Mouse (Mus musculus) midbrain, embryonic 16.5 days (tissue): ENCODE measurements at regions not wholly inside any gene's neighbourhood (a gene's known extent, or its start where the extent isn't known, plus 50 kb on each side); places are given as distances from the start of the nearest gene placed in this dataset.

Source experiments
- ATAC-seq: fragments of 200-750 bp; cut with Nextera tagmentation; 2 replicates; pipeline ENCODE4 v1.8.0; 2017; ENCODE audit warnings: moderate TSS enrichment
- H3K27ac ChIP-seq: fragments of 300-500 bp; sonication (generic); 2 replicates; pipeline ENCODE4 v1.5.1; 2014; ENCODE audit warnings: mild to moderate bottlenecking, low read length, mixed read lengths
- H3K27me3 ChIP-seq: fragments of 300-500 bp; sonication (generic); 2 replicates; pipeline ENCODE4 v1.6.1; 2014; ENCODE audit warnings: low read depth, low read length, mixed read lengths; ENCODE audit not compliant: control insufficient read depth, insufficient read depth
- H3K36me3 ChIP-seq: fragments of 300-500 bp; sonication (generic); 2 replicates; pipeline ENCODE4 v1.6.1; 2014; ENCODE audit warnings: mild to moderate bottlenecking, low read length, moderate library complexity, mixed read lengths; ENCODE audit not compliant: control insufficient read depth, insufficient read depth
- H3K4me1 ChIP-seq: fragments of 300-500 bp; sonication (generic); 2 replicates; pipeline ENCODE4 v1.6.1; 2014; ENCODE audit warnings: mild to moderate bottlenecking, low read length, mixed read lengths; ENCODE audit not compliant: control insufficient read depth, insufficient read depth
- H3K4me2 ChIP-seq: fragments of 300-500 bp; sonication (generic); 2 replicates; pipeline ENCODE4 v1.6.1; 2014; ENCODE audit warnings: mild to moderate bottlenecking, low read length, mixed read lengths
- H3K4me3 ChIP-seq: fragments of 300-500 bp; sonication (generic); 2 replicates; pipeline ENCODE4 v1.5.1; 2014; ENCODE audit warnings: low read depth, mild to moderate bottlenecking, low read length, moderate library complexity, mixed read lengths
- H3K9ac ChIP-seq: fragments of 300-500 bp; sonication (generic); 2 replicates; pipeline ENCODE4 v1.6.1; 2014; ENCODE audit warnings: low read depth, low read length, mixed read lengths
- H3K9me3 ChIP-seq: fragments of 300-500 bp; sonication (generic); replicated peaks from 2 replicates; pipeline ENCODE4 v1.6.1; 2014; ENCODE audit warnings: mild to moderate bottlenecking, low read length, mixed read lengths; ENCODE audit not compliant: control insufficient read depth, poor library complexity, severe bottlenecking
- WGBS: fragments of 180-500 bp; shearing (Covaris S2); extraction: QIAGEN DNeasy Blood & Tissue Kit; methylation state at CpG from one replicate; pipeline ENCODE4 v1.1.7; 2014; 5-methylcytosine and 5-hydroxymethylcytosine counted together

DNA sequence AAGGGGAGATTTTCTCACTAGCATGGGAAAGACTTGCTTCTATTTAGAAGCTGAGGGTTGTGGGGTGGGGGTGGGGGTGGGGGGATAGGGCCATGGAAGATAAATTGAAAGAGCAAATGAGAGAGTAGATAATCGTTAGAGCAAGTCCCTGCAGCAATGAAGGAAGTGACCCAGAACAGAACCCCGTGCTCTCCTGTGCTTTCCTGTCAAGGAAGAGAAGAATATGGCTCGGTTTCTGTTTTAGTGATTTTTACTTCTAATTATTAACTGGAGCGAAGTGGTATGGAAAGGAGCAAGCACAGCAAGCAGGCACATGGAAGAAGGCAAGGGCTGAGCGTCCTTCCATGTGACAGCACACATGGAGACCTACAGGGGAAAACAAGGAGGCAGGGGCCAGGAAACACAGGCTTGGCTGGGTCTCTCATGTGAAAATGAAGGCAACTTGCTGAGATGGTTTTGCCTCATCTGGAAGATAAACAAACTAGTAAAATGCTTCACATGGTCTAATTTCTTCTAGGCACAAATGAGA is 711.8 kb downstream of the Gm826 start:
- H3K36me3 ChIP-seq: no peaks in the 10 kb centered on the region
- H3K4me3 ChIP-seq: no peak overlapping the region
- no peaks in the 10 kb centered on the region for H3K4me1 ChIP-seq
- 58% methylated on average over 5 of the region's 5 CpGs for WGBS
- H3K27me3 ChIP-seq: no peaks in the 10 kb centered on the region
- H3K9me3 ChIP-seq: no peaks in the 10 kb centered on the region
- H3K27ac ChIP-seq: no peak overlapping the region
- H3K4me2 ChIP-seq: no peak overlapping the region
- no peak for ATAC-seq
- H3K9ac ChIP-seq: no peak overlapping the region

DNA sequence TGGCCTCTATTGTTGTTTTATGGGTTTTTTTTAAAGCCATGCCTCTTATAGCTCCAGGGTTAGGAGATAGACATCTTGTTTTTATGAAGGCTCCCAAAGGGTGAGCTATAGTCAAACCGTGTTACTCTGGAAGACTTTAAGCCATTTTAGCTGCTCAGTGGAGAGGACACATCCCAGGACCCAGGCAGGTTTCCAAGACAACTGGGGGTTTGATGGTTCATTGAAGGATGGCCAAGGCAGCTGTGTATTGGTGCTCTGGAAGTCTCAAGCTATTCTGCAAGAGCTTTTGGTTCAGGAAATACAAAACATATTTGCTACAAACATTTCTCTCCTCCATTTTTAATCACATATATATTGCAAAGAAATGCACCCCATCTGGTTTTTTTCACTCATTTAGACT is 708.7 kb downstream of the Gm826 start:
- ATAC-seq: no peak
- Histone ChIP-seq H3K4me1 (no peaks in the 10 kb centered on the region), H3K9ac (no peak overlapping the region), H3K27ac (no peak overlapping the region), H3K27me3 (no peaks in the 10 kb centered on the region), H3K9me3 (no peaks in the 10 kb centered on the region), H3K4me2 (no peak overlapping the region), H3K4me3 (no peak overlapping the region), H3K36me3 (no peaks in the 10 kb centered on the region)
- 59% methylated on average over 1 of the region's 1 CpGs for WGBS

DNA sequence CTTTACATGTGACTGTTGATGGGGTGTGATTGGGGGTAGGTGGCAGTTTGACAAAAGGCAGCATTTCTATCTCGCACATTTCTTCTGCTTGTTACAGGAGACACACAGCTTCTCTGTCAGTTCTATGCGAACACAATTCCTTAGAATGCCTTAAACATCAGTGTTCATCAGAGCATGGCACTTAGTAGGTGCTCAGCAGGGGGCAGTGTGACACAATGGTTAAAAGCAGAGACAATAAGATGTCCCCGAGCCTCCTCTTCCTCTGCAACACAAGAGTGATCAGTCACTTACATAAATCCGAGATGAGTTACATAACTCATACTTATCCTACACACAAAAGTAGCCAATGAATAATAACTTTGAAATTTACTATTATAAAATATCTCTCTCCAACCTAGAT is 688.1 kb downstream of the Gm826 start:
- no peaks in the 10 kb centered on the region for H3K36me3 ChIP-seq
- no peak for ATAC-seq
- H3K4me3 ChIP-seq: no peak overlapping the region
- no peaks in the 10 kb centered on the region for H3K9me3 ChIP-seq
- no peak overlapping the region for H3K9ac ChIP-seq
- no peak overlapping the region for H3K27ac ChIP-seq
- WGBS: 54% methylated on average over 4 of the region's 4 CpGs
- H3K4me1 ChIP-seq: no peaks in the 10 kb centered on the region
- H3K4me2 ChIP-seq: no peak overlapping the region
- no peaks in the 10 kb centered on the region for H3K27me3 ChIP-seq

DNA sequence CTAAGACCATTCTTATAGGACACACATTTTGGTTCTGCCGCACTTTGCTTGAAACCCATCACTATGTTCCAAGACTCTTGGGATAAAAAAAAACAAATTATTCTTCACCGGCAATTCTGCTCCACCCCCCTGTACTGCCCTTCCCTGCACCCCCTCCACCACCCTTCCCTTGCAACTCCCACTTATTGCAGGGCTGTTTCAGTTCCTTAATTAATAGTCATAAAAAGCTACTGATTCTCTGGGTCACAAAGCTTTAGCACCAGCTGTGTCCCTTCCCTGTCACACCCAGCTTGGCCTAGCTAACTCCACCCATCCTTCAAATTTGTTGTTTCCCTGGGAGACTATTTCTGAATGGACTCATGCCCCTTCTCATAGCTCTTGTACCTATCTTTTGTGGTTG is 687.4 kb downstream of the Gm826 start:
- Histone ChIP-seq H3K4me3 (no peak overlapping the region), H3K27me3 (no peaks in the 10 kb centered on the region), H3K4me1 (no peaks in the 10 kb centered on the region), H3K27ac (no peak overlapping the region), H3K9ac (no peak overlapping the region), H3K4me2 (no peak overlapping the region), H3K9me3 (no peaks in the 10 kb centered on the region), H3K36me3 (no peaks in the 10 kb centered on the region)
- ATAC-seq: no peak
- 87% methylated on average over 2 of the region's 2 CpGs for WGBS

GRCm38 (mm10) chr2:159652243-159652642 is 681.7 kb downstream of the Gm826 start:
- Histone ChIP-seq H3K9ac (no peak overlapping the region), H3K9me3 (no peaks in the 10 kb centered on the region), H3K4me1 (no peaks in the 10 kb centered on the region), H3K4me2 (no peak overlapping the region), H3K4me3 (no peak overlapping the region), H3K27me3 (no peaks in the 10 kb centered on the region), H3K36me3 (no peaks in the 10 kb centered on the region), H3K27ac (no peak overlapping the region)
- ATAC-seq: no peak
- 89% methylated on average over 3 of the region's 3 CpGs for WGBS

- Histone ChIP-seq H3K27ac (no peak overlapping the region), H3K4me3 (no peak overlapping the region), H3K27me3 (no peaks in the 10 kb centered on the region), H3K4me2 (no peak overlapping the region), H3K36me3 (no peaks in the 10 kb centered on the region), H3K9me3 (no peaks in the 10 kb centered on the region), H3K4me1 (no peaks in the 10 kb centered on the region), H3K9ac (no peak overlapping the region)
- ATAC-seq: no peak
- 49% methylated on average over 3 of the region's 3 CpGs for WGBS
These were observed 657.1 kb downstream of the Gm826 start for GRCm38 (mm10) chr2:159676845-159677244.

DNA sequence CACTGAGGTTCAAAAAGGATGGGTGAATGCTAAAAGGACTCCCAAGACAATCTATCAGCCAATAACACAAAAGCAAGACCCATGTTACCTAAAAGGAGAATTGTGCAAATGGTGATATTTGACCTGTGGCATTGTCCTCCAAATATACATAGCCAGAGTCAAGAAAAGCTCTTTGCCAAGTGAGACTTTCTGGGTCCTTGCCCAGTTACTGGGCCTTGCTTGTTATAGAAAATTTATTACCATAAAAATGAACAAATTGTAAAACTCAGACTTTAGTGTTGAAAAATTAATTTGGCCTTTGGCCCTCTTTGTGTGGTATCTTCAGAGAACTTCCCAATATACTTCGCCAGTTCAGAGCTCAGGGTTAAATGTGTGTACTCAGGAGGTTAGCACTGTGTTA is 653.3 kb downstream of the Gm826 start:
- no peak overlapping the region for H3K27ac ChIP-seq
- ATAC-seq: no peak
- no peaks in the 10 kb centered on the region for H3K4me1 ChIP-seq
- no peak overlapping the region for H3K4me3 ChIP-seq
- no peaks in the 10 kb centered on the region for H3K36me3 ChIP-seq
- no peak overlapping the region for H3K9ac ChIP-seq
- no peaks in the 10 kb centered on the region for H3K27me3 ChIP-seq
- no peak overlapping the region for H3K4me2 ChIP-seq
- H3K9me3 ChIP-seq: no peaks in the 10 kb centered on the region
- 64% methylated on average over 1 of the region's 1 CpGs for WGBS

DNA sequence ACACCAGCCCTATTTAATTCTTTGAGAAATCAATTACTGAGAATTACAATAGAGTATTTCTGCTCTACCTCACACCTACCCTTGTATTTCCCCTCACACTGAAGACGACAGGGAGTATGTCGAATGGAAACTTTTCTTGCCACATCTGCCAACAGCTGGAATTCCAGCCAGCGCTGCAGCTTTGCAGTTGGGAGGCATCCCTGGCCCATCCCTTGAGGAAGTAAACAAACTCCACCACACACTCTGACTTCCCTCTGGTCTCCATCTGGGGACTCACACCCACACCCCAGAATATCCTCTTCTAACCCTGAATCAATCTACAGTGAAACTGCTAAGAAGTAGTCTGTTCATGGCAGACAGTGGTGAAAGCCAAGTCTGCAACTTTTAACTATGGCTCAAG is 630.9 kb downstream of the Gm826 start:
- H3K9me3 ChIP-seq: peaks cover 5% of the 10 kb centered on the region; the same call in 1 of the 2 replicates

DNA sequence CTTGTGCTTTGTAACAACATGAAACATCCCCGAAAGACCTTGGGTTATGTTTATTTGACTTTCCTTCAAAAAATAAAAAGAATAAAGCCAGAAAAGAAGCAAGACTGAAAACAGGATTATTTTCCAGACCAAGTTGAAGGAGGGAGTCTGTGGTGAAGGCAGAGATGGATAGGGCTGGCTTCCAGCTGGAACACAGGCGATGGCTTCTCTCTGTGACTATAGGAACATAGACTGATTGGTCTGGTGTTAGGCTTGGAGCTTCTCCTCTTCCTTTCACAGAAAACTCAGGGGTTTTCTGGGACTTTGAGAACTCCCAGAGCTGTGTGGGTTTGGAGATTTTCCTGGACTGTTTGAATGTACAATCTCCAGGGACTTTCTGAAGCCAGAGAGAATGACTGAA is 625.8 kb downstream of the Gm826 start:
- WGBS: 93% methylated on average over 2 of the region's 2 CpGs
- Histone ChIP-seq H3K4me1 (no peaks in the 10 kb centered on the region), H3K27ac (no peak overlapping the region), H3K36me3 (no peaks in the 10 kb centered on the region), H3K27me3 (no peaks in the 10 kb centered on the region), H3K9me3 (no peaks in the 10 kb centered on the region), H3K9ac (no peak overlapping the region), H3K4me2 (no peak overlapping the region), H3K4me3 (no peak overlapping the region)
- ATAC-seq: no peak

More for the DNA sequence above, 630.9 kb downstream of the Gm826 start:
- Histone ChIP-seq H3K27me3 (no peaks in the 10 kb centered on the region), H3K4me3 (no peak overlapping the region), H3K9ac (no peak overlapping the region), H3K4me1 (no peaks in the 10 kb centered on the region), H3K4me2 (no peak overlapping the region), H3K36me3 (no peaks in the 10 kb centered on the region), H3K27ac (no peak overlapping the region)
- WGBS: 80% methylated on average over 3 of the region's 3 CpGs
- no peak for ATAC-seq

- Histone ChIP-seq H3K4me2 (no peak overlapping the region), H3K27ac (no peak overlapping the region)
- 47% methylated on average over 3 of the region's 3 CpGs for WGBS
These were observed 619.3 kb downstream of the Gm826 start for GRCm38 (mm10) chr2:159714633-159715032.

More at GRCm38 (mm10) chr2:159714633-159715032, 619.3 kb downstream of the Gm826 start:
- Histone ChIP-seq H3K36me3 (no peaks in the 10 kb centered on the region), H3K9me3 (no peaks in the 10 kb centered on the region), H3K9ac (no peak overlapping the region), H3K4me3 (no peak overlapping the region), H3K27me3 (no peaks in the 10 kb centered on the region), H3K4me1 (no peaks in the 10 kb centered on the region)
- ATAC-seq: no peak
